Mouse (Mus musculus): ENCODE measurements around the gene Slc15a5. TPM values are rescaled to one million over a fixed set of nuclear protein-coding genes. Genes with fewer than 3 reads are reported as not detected.

Slc15a5 gene
- polyA plus RNA-seq, 1 experiment from 2014 or later: 0.33 TPM

DNA sequence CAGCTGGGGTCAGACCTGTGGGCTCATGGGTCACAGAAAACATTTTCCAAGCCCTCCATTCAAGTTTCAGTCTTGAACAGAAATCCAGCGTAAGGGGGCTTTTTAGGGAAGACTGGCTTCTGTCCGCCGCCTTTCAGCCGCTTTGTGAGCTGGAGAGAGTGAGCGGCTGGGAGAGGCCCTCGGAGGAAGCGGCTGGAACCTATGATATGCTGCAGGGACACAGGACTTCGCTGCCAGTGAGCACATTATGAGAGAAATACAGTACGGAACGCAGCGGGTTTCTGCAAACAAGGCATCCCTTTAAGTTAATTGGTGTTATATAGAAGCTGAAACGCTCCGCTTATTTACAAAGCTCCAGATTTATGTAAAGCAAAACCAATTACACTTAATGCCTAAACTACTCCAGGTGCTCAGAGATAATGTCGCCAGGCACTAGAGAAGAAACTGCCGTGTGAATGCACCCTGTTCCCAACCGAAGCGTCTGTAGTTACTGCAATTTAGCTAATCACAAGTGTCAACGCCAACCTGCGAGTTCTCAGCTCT lies 97.5 kb downstream of the Slc15a5 start:
- no peak for ATAC-seq (ENCODE audit: low FRiP score, low read depth)
- Histone ChIP-seq H3K4me3 (no peak overlapping the region), H3K9me3 (no peaks in the 10 kb centered on the region), H3K27ac (no peak overlapping the region), H3K4me1 (no peaks in the 10 kb centered on the region), H3K27me3 (replicated peaks) (no peaks in the 10 kb centered on the region), H3K36me3 (no peaks in the 10 kb centered on the region), H3K4me2 (replicated peaks) (no peak overlapping the region), H3K9ac (no peak overlapping the region)
- WGBS: 69% methylated on average over 19 of the region's 19 CpGs

GRCm38 (mm10) chr6:137980905-137981696 lies 98.6 kb downstream of the Slc15a5 start:
- 78% methylated on average over 10 of the region's 10 CpGs for WGBS
- Histone ChIP-seq H3K4me3 (no peak overlapping the region), H3K9me3 (no peaks in the 10 kb centered on the region), H3K9ac (no peak overlapping the region), H3K27ac (no peak overlapping the region), H3K27me3 (replicated peaks) (no peaks in the 10 kb centered on the region), H3K4me1 (no peaks in the 10 kb centered on the region), H3K4me2 (replicated peaks) (no peak overlapping the region), H3K36me3 (no peaks in the 10 kb centered on the region)
- ATAC-seq (ENCODE audit: low FRiP score, low read depth): peak; percentile 26; the same call in 1 of the 2 replicates

DNA sequence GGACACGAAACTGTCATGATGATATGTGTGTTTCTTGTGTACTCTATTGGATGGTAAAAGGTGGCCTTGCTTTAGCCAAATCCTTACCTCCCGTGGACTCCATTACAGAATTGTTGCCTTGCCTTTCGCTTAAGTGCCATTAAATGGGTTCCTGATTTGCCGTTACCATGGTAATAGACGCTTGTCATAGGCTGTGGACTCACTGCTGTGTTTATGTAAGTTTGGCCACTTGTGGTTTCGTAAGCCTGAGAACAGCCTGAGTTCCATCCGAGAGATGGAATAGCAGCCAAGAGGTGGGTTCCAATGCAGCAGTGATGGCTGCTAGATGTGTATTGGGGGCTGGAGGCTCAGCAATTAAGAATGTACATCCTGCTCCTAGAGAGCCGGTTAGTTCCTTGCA lies 99.3 kb downstream of the Slc15a5 start:
- H3K4me3 ChIP-seq: no peak overlapping the region
- peak; percentile 52; the same call in 1 of the 2 replicates for ATAC-seq (ENCODE audit: low FRiP score, low read depth)
- no peak overlapping the region for H3K27ac ChIP-seq
- H3K36me3 ChIP-seq: no peaks in the 10 kb centered on the region
- WGBS: 56% methylated on average over 8 of the region's 8 CpGs
- no peak overlapping the region for H3K4me2 ChIP-seq (replicated peaks)
- H3K9ac ChIP-seq: no peak overlapping the region
- no peaks in the 10 kb centered on the region for H3K27me3 ChIP-seq (replicated peaks)
- H3K4me1 ChIP-seq: no peaks in the 10 kb centered on the region
- no peaks in the 10 kb centered on the region for H3K9me3 ChIP-seq

DNA sequence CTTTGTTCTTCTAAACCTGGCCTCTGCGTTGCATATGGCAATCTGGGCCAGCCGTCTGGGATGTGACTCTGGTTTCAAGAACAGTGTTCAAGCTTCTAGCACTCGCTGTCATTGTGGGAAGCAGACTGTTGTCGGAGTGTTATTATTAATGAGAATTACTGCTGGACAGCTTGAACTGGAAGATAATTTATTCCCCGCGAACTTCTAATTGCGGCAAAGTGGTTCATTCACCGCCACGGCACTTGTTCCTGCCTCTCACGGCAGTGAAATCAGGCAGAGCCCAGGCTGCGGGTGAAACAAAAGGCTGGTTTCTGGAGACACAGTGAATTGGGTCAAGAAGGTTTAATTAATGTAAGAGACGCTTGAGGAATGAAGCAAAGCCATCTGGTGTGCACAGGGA lies 99.9 kb downstream of the Slc15a5 start:
- H3K36me3 ChIP-seq: no peaks in the 10 kb centered on the region
- ATAC-seq (ENCODE audit: low FRiP score, low read depth): peak; percentile 70
- no peak overlapping the region for H3K27ac ChIP-seq
- 41% methylated on average over 12 of the region's 12 CpGs for WGBS
- H3K9me3 ChIP-seq: no peaks in the 10 kb centered on the region
- no peaks in the 10 kb centered on the region for H3K27me3 ChIP-seq (replicated peaks)
- no peaks in the 10 kb centered on the region for H3K4me1 ChIP-seq
- no peak overlapping the region for H3K9ac ChIP-seq
- H3K4me3 ChIP-seq: no peak overlapping the region
- H3K4me2 ChIP-seq (replicated peaks): no peak overlapping the region

- 74% methylated on average over 3 of the region's 3 CpGs for WGBS
- H3K4me2 ChIP-seq (replicated peaks): no peak overlapping the region
- H3K9ac ChIP-seq: no peak overlapping the region
- no peak overlapping the region for H3K27ac ChIP-seq
- no peaks in the 10 kb centered on the region for H3K36me3 ChIP-seq
- no peaks in the 10 kb centered on the region for H3K9me3 ChIP-seq
- no peak overlapping the region for H3K4me3 ChIP-seq
- H3K4me1 ChIP-seq: no peaks in the 10 kb centered on the region
- H3K27me3 ChIP-seq (replicated peaks): no peaks in the 10 kb centered on the region
- no peak for ATAC-seq (ENCODE audit: low FRiP score, low read depth)
Measured at GRCm38 (mm10) chr6:137976021-137976420, 103.7 kb downstream of the Slc15a5 start.

GRCm38 (mm10) chr6:137963703-137964102 lies 116.0 kb downstream of the Slc15a5 start:
- 79% methylated on average over 7 of the region's 7 CpGs for WGBS
- Histone ChIP-seq H3K4me3 (no peak overlapping the region), H3K4me2 (replicated peaks) (no peak overlapping the region), H3K4me1 (no peaks in the 10 kb centered on the region), H3K9ac (no peak overlapping the region), H3K9me3 (no peaks in the 10 kb centered on the region), H3K27ac (no peak overlapping the region), H3K27me3 (replicated peaks) (no peaks in the 10 kb centered on the region), H3K36me3 (no peaks in the 10 kb centered on the region)
- ATAC-seq (ENCODE audit: low FRiP score, low read depth): no peak

DNA sequence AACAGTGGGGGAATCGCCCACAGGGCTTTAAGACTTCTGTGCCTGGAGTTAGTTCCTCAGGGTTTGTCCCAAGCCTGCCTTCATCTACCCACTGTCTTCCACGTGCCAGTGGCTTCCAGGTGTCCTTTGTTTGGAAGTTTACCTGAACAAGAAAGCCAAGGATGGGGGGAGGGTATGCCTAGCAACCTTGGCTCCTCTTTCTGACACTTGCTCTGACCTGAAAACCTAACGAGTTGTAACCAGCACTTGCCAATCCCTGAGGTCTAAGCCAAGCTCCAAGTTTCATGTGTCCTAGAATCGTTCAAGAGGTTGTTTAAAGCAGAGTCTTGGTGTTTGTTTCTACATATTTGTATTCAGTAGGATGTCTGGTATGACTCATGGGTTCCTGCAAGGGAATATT lies 116.9 kb downstream of the Slc15a5 start:
- WGBS: 72% methylated on average over 4 of the region's 4 CpGs
- Histone ChIP-seq H3K4me3 (no peak overlapping the region), H3K36me3 (no peaks in the 10 kb centered on the region), H3K4me1 (no peaks in the 10 kb centered on the region), H3K27ac (no peak overlapping the region), H3K27me3 (replicated peaks) (no peaks in the 10 kb centered on the region), H3K4me2 (replicated peaks) (no peak overlapping the region), H3K9me3 (no peaks in the 10 kb centered on the region), H3K9ac (no peak overlapping the region)
- no peak for ATAC-seq (ENCODE audit: low FRiP score, low read depth)

- ATAC-seq (ENCODE audit: low FRiP score, low read depth): no peak
- no peaks in the 10 kb centered on the region for H3K4me1 ChIP-seq
- no peaks in the 10 kb centered on the region for H3K9me3 ChIP-seq
- no peaks in the 10 kb centered on the region for H3K27me3 ChIP-seq (replicated peaks)
- no peaks in the 10 kb centered on the region for H3K36me3 ChIP-seq
- H3K27ac ChIP-seq: no peak overlapping the region
- WGBS: 89% methylated on average over 4 of the region's 4 CpGs
- no peak overlapping the region for H3K4me2 ChIP-seq (replicated peaks)
- H3K9ac ChIP-seq: no peak overlapping the region
- H3K4me3 ChIP-seq: no peak overlapping the region
Measured at GRCm38 (mm10) chr6:137960023-137960778, 119.5 kb downstream of the Slc15a5 start.

GRCm38 (mm10) chr6:137957630-137958029 lies 122.1 kb downstream of the Slc15a5 start:
- no peak overlapping the region for H3K4me3 ChIP-seq
- no peak for ATAC-seq (ENCODE audit: low FRiP score, low read depth)
- no peaks in the 10 kb centered on the region for H3K36me3 ChIP-seq
- no peaks in the 10 kb centered on the region for H3K9me3 ChIP-seq
- WGBS: 95% methylated on average over 6 of the region's 6 CpGs
- no peak overlapping the region for H3K4me2 ChIP-seq (replicated peaks)
- no peak overlapping the region for H3K9ac ChIP-seq
- no peaks in the 10 kb centered on the region for H3K27me3 ChIP-seq (replicated peaks)
- H3K4me1 ChIP-seq: no peaks in the 10 kb centered on the region
- H3K27ac ChIP-seq: no peak overlapping the region

GRCm38 (mm10) chr6:137956783-137957429 lies 122.8 kb downstream of the Slc15a5 start:
- Histone ChIP-seq H3K36me3 (no peaks in the 10 kb centered on the region), H3K27ac (no peak overlapping the region), H3K27me3 (replicated peaks) (no peaks in the 10 kb centered on the region), H3K9ac (no peak overlapping the region), H3K9me3 (no peaks in the 10 kb centered on the region), H3K4me2 (replicated peaks) (no peak overlapping the region), H3K4me3 (no peak overlapping the region), H3K4me1 (no peaks in the 10 kb centered on the region)
- peak; percentile 36; the same call in 1 of the 2 replicates for ATAC-seq (ENCODE audit: low FRiP score, low read depth)
- WGBS: 45% methylated on average over 12 of the region's 17 CpGs

- H3K27me3 ChIP-seq (replicated peaks): no peaks in the 10 kb centered on the region
- H3K4me3 ChIP-seq: no peak overlapping the region
- no peaks in the 10 kb centered on the region for H3K4me1 ChIP-seq
- 91% methylated on average over 10 of the region's 10 CpGs for WGBS
- H3K27ac ChIP-seq: no peak overlapping the region
- no peak overlapping the region for H3K9ac ChIP-seq
- ATAC-seq (ENCODE audit: low FRiP score, low read depth): no peak
- no peak overlapping the region for H3K4me2 ChIP-seq (replicated peaks)
- no peaks in the 10 kb centered on the region for H3K9me3 ChIP-seq
- no peaks in the 10 kb centered on the region for H3K36me3 ChIP-seq
Measured at GRCm38 (mm10) chr6:137946520-137946919, 133.2 kb downstream of the Slc15a5 start.

Measured in neural tube, embryonic 12.5 days (tissue).